Mouse (Mus musculus) stomach, adult 2 months (tissue): ENCODE measurements around the gene Olfr1122. TPM values are rescaled to one million over a fixed set of nuclear protein-coding genes. Genes with fewer than 3 reads are reported as not detected.

Experiments used
- polyA plus RNA-seq: library from polyadenylated mRNA; depleted of rRNA; stranded (reverse); fragments of >200 nt; gene quantifications from 2 replicates; pipeline ENCODE4 v1.2.3, GENCODE M21; 2012; rRNA removed

Olfr1122 gene
- not detected in 2 replicates for polyA plus RNA-seq

DNA sequence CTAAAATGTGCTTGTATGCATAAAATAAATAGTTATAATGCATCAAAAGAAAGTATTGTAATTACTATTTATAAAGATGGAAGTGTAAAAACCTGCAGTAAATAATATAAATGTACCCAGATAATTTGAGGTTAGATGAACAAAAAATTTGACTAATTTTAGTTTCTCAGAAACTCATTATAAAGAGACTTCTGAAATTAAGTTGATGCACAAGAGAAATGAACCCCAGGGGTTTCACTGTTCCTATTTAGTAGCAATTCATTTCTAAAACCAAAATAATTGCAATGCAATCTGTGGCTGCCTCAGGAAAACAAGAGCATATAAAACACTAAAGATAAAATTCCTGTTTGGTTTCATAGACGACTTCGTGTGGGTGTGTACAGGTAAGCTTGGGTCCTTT lies at the start of gene Olfr1122:
Gene Olfr1122, plus strand, starts transcription at position 301 of the 400 bp plus-strand sequence.

DNA sequence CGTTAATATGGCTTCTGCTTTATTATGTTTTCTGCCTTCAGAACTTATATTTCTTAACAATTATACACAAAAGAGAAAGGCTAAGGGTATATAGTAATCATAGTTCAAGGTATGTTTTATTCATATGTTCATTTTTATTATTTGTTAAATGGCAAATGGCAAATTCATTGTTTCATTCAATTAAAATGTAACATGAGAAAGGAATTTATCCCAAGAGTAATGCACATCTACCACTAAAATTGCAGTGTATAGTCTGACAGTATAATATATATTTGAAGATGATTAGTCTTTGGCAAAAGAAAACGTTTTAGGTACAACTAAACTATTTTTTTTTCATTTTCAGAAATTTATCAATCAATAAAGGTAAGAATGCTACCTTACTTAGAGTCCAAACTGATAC lies 31.1 kb upstream of the Olfr1122 start, which contains the start of gene Olfr1120:
Gene Olfr1120, plus strand, starts transcription at position 301 of the 400 bp plus-strand sequence.

DNA sequence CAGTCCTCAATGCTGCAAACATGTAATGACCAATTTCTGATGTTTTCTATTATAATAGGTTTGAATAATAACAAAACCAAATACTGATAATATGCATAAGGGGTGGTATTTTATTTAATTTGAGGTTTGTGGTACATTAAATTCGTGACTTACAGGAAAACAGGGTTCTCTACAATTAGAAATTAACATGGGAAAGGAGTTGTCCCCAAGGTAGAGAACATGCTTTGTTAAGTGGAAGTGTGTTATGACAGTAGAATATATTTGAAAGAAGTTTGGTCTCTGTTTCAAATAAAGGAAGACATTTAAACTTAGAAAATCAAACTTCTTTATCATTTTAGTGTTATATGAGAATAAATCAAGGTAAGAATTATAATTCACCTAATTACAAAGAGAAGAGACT lies 16.1 kb upstream of the Olfr1122 start, which contains the start of gene Olfr1121:
Gene Olfr1121, plus strand, starts transcription at position 301 of the 400 bp plus-strand sequence.

DNA sequence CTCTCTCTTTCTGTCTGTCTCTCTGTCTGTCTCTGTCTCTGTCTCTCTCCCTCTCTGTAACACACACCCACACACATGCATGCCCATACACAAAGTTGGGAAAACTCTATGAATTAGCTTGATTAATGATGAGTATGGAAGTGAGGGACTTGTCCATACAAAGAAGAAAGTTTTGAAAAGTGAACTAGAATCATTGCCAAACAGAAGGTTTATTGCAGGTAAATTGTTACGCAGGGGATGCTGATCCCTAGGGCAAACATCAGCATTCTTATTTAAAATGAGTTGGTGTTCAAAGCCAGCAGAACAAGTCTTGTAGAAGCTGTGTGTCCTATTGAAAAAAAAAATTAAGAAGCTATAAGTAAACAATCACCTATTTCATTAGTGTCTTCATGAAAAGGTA lies 30.7 kb downstream of the Olfr1122 start, which contains the start of gene Olfr1123:
Gene Olfr1123, plus strand, starts transcription at position 301 of the 400 bp plus-strand sequence.

DNA sequence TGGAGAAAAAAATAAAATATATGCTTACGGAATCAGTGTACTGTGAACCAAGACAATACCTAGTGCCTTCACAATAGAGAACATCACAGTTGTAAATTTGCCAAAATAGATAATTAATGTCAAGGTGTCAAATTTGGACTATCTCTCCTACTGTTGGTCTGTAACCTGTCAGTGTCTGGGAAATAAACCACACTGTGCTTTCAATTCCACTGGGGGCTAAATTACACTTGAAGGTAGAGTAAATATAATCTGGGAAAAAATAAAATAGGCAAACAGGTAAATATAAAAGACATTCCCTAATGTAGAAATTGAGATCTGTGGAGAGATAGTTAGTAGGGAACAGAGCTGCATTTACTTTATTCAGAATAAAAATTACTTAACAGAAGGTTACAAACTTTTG lies 44.3 kb downstream of the Olfr1122 start, which contains the start of gene Olfr1124:
Gene Olfr1124, plus strand, starts transcription at position 301 of the 400 bp plus-strand sequence.

Other genes with a start within 250 kb of the Olfr1122 start
- gene Olfr1110, start 245.5 kb upstream of the Olfr1122 start, polyA plus RNA-seq = not detected in 2 replicates
- gene Olfr1111, start 233.2 kb upstream of the Olfr1122 start, polyA plus RNA-seq = not detected in 2 replicates
- gene Olfr1112, start 198.1 kb upstream of the Olfr1122 start, polyA plus RNA-seq = not detected in 2 replicates
- not detected in 2 replicates for gene Olfr1113, start 176.9 kb upstream of the Olfr1122 start, polyA plus RNA-seq
- not detected in 2 replicates for gene Olfr1115, start 137.8 kb upstream of the Olfr1122 start, polyA plus RNA-seq
- not detected in 2 replicates for gene Olfr1116, start 118.3 kb upstream of the Olfr1122 start, polyA plus RNA-seq
- not detected in 2 replicates for gene Olfr1118, start 78.3 kb upstream of the Olfr1122 start, polyA plus RNA-seq
- gene Olfr1120, start 31.0 kb upstream of the Olfr1122 start, polyA plus RNA-seq = not detected in 2 replicates
- not detected in 2 replicates for gene Olfr1121, start 16.0 kb upstream of the Olfr1122 start, polyA plus RNA-seq
- gene Olfr1123, start 30.8 kb downstream of the Olfr1122 start, polyA plus RNA-seq = not detected in 2 replicates
- not detected in 2 replicates for gene Olfr1124, start 44.4 kb downstream of the Olfr1122 start, polyA plus RNA-seq
- not detected in 2 replicates for gene Olfr1126, start 68.1 kb downstream of the Olfr1122 start, polyA plus RNA-seq
- gene Pramel7, start 111.2 kb downstream of the Olfr1122 start, polyA plus RNA-seq = not detected in 2 replicates
- not detected in 2 replicates for gene Pramel6, start 120.7 kb downstream of the Olfr1122 start, polyA plus RNA-seq
- gene Olfr153, start 145.9 kb downstream of the Olfr1122 start, polyA plus RNA-seq = not detected in 2 replicates
- gene Olfr1128, start 159.7 kb downstream of the Olfr1122 start, polyA plus RNA-seq = not detected in 2 replicates
- not detected in 2 replicates for gene Olfr1129, start 188.1 kb downstream of the Olfr1122 start, polyA plus RNA-seq
- gene Olfr1130, start 220.4 kb downstream of the Olfr1122 start, polyA plus RNA-seq = not detected in 2 replicates
- not detected in 2 replicates for gene Olfr1131, start 241.3 kb downstream of the Olfr1122 start, polyA plus RNA-seq